In the genomic region with DNA sequence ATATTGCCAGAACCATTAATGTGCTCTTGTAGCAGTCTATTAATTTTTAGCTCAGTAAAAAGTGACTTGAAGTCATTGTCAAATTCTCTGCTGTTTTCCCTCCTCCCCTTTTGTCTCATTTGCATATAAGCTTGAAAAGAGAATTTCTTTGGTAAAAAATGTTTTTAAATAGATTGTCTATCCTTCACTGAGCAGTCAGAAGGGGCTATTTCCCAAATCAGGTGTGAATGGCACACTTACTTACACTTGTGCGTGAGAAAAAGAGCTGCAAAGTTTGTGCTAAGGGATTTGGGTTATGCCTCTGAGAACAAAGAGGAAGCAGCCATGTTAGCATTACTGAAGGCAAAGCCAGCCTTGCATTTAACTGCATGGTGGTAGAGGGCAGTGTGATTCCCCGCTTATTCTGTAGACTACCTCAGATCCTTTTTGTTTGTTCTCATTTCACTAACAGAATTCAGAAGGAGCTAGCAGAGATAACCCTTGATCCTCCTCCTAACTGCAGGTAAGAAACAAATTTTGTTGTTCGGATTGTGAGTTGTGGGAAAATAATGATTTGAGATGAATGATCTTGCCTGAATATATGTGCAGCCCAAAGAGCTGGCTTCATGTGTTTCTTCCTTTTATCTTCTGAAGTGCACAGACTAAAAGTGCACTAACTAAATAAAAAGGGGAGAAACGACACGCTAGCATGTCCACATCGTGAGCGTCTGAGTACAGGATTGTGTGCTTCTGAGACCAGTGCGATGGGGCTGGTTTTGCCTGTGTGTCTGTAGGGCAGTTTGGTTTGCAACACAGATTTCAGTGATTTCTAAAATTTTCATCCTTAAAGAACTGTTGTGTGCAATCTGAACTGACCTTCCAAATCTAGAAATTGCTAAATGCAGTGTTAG, we compare ENCODE assay signal across 8 mouse cellular contexts. TPM values are rescaled to one million over a fixed set of nuclear protein-coding genes. Genes with fewer than 3 reads are reported as not detected.
A peak's percentile ranks its signal among the peaks of the same experiment; 100 is the strongest.
DNase-seq lines count a peak whose midpoint lies in the region; ATAC-seq and TF ChIP-seq lines count a peak whose summit lies in the region.

No protein-coding gene starts in this region.

- TF ChIP-seq POLR2A in heart, adult 2 months (IDR thresholded peaks at IDR 0.05; ENCODE audit: insufficient read depth, low read depth, low read length): no peak

- intact Hi-C loops in heart, adult 2 months (cut with DNase I): loop anchor here (2.0 kb wide), 1 partner anchor 43 kb away; no protein-coding TSS in a partner anchor

- H3K79me2 ChIP-seq in heart, adult 2 months (replicated peaks; ENCODE audit: control insufficient read depth, insufficient read depth, low read length): peaks cover 2% of the 10 kb centered on the region; the same call in 1 of the 2 replicates

- no peaks in the 10 kb centered on the region for H3K36me3 ChIP-seq in kidney, postnatal 0 days (ENCODE audit: insufficient read depth, low read length)
- H3K36me3 ChIP-seq in heart, adult 2 months (ENCODE audit: control insufficient read depth, insufficient read depth, low read length): peaks cover 29% of the 10 kb centered on the region
- H3K36me3 ChIP-seq in megakaryocyte, embryonic 14.5 days (replicated peaks; ENCODE audit: low read length): peaks cover 21% of the 10 kb centered on the region
- H3K36me3 ChIP-seq in stomach, embryonic 15.5 days: no peaks in the 10 kb centered on the region

- no peaks in the 10 kb centered on the region for H3K27me3 ChIP-seq in kidney, postnatal 0 days (ENCODE audit: insufficient read depth, low read length)
- H3K27me3 ChIP-seq in heart, adult 2 months (ENCODE audit: control insufficient read depth, insufficient read depth, low read length): no peaks in the 10 kb centered on the region
- no peaks in the 10 kb centered on the region for H3K27me3 ChIP-seq in megakaryocyte, embryonic 14.5 days (replicated peaks)
- H3K27me3 ChIP-seq in stomach, embryonic 15.5 days (replicated peaks): no peaks in the 10 kb centered on the region

- ATAC-seq in kidney, postnatal 0 days (replicated peaks; ENCODE audit: low FRiP score, low read depth): no peak
- no peak for ATAC-seq in stomach, embryonic 15.5 days (ENCODE audit: insufficient read depth, low FRiP score, low read depth)

- peak overlapping the region; percentile 1; the same call in 1 of the 2 replicates for H3K27ac ChIP-seq in kidney, postnatal 0 days
- peak overlapping the region; percentile 52 for H3K27ac ChIP-seq in heart, adult 2 months
- peak overlapping the region; percentile 11; the same call in 1 of the 2 replicates for H3K27ac ChIP-seq in stomach, embryonic 15.5 days

- peaks cover 18% of the 10 kb centered on the region for H3K4me1 ChIP-seq in kidney, postnatal 0 days (replicated peaks; ENCODE audit: insufficient read depth, low read length)
- peaks cover 20% of the 10 kb centered on the region for H3K4me1 ChIP-seq in heart, adult 2 months (ENCODE audit: control insufficient read depth, insufficient read depth, low read length)
- peaks cover 63% of the 10 kb centered on the region for H3K4me1 ChIP-seq in megakaryocyte, embryonic 14.5 days
- peaks cover 11% of the 10 kb centered on the region for H3K4me1 ChIP-seq in stomach, embryonic 15.5 days

- TF ChIP-seq EP300 in heart, adult 2 months (IDR thresholded peaks at IDR 0.05; ENCODE audit: insufficient read depth, low read depth, low read length): no peak

- peak; percentile 45; the same call in 1 of the 2 replicates for TF ChIP-seq CTCF in kidney, postnatal 0 days (IDR thresholded peaks at IDR 0.05; ENCODE audit: low read depth)
- TF ChIP-seq CTCF in heart, adult 2 months (IDR thresholded peaks at IDR 0.05): peak; percentile 37

- peak; percentile 74 for DNase-seq in kidney, postnatal 0 days (ENCODE audit: low spot score)
- no peak for DNase-seq in kidney, adult 11 months
- DNase-seq in cerebellum, adult 8-10 months: peak; percentile 32
- peak in 1 of 2 experiments; percentile 21 for DNase-seq in heart, adult 2 months
- peak; percentile 17 for DNase-seq in kidney, postnatal 14 days
- DNase-seq in gastrocnemius, postnatal 10 days: no peak

- H3K9ac ChIP-seq in kidney, postnatal 0 days (ENCODE audit: low read depth, low read length): peak overlapping the region; percentile 38; the same call in 1 of the 2 replicates
- peak overlapping the region; percentile 55 for H3K9ac ChIP-seq in heart, adult 2 months (ENCODE audit: low read depth, low read length)
- no peak overlapping the region for H3K9ac ChIP-seq in stomach, embryonic 15.5 days

- H3K4me2 ChIP-seq in kidney, postnatal 0 days (ENCODE audit: low read length): peak overlapping the region; percentile 83
- H3K4me2 ChIP-seq in stomach, embryonic 15.5 days: peak overlapping the region; percentile 80

- WGBS in kidney, postnatal 0 days: 15% methylated on average over 8 of the region's 8 CpGs
- WGBS in heart, adult 2 months: 34% methylated on average over 8 of the region's 8 CpGs
- WGBS in stomach, embryonic 15.5 days: 15% methylated on average over 8 of the region's 8 CpGs

- H3K9me3 ChIP-seq in kidney, postnatal 0 days (replicated peaks; ENCODE audit: low read length): no peaks in the 10 kb centered on the region
- no peaks in the 10 kb centered on the region for H3K9me3 ChIP-seq in megakaryocyte, embryonic 14.5 days
- H3K9me3 ChIP-seq in stomach, embryonic 15.5 days: no peaks in the 10 kb centered on the region

- H3K4me3 ChIP-seq in kidney, postnatal 0 days (replicated peaks; ENCODE audit: low read depth, low read length): peak overlapping the region; percentile 27
- peak overlapping the region; percentile 18 for H3K4me3 ChIP-seq in heart, adult 2 months
- peak overlapping the region; percentile 80 for H3K4me3 ChIP-seq in megakaryocyte, embryonic 14.5 days (replicated peaks)
- peak overlapping the region; percentile 29 for H3K4me3 ChIP-seq in stomach, embryonic 15.5 days (replicated peaks)

RNA-seq across cellular contexts. Expression of gene Ube2e3, which starts 4.3 kb away (rescaled TPM):
- 134 and 140 TPM in 2 replicates for polyA plus RNA-seq in kidney, postnatal 0 days (2015; fragmentation: Nextera tagmentation; extraction: Ambion mirVana)
- 10 to 100 TPM; 42.1 to 47.8 TPM for total RNA-seq in heart, adult 2 months (2021)
- polyA plus RNA-seq in heart, adult 2 months (2012; rRNA removed): 20.9 and 39.4 TPM in 2 replicates
- 48.6 and 88.1 TPM in 2 replicates for polyA plus RNA-seq in megakaryocyte, embryonic 14.5 days (2012; ENCODE audit: insufficient read depth, low replicate concordance)
- polyA plus RNA-seq in stomach, embryonic 15.5 days (2015; fragmentation: Nextera tagmentation; extraction: Ambion mirVana): 121 and 123 TPM in 2 replicates
- total RNA-seq in gastrocnemius, postnatal 10 days (2021): 10 to 100 TPM; 27.5 to 31.7 TPM

Comparison
In these comparisons a context has a peak if more than half of its experiments do, and no peak if none do; other contexts are left out.
1. DNase-seq: peak in kidney, postnatal 0 days (single experiment), cerebellum, adult 8-10 months (single experiment) and kidney, postnatal 14 days (single experiment); none in kidney, adult 11 months (single experiment) and gastrocnemius, postnatal 10 days (single experiment).
2. H3K27ac ChIP-seq: peak in every context shown above with its lines; median percentile 52 in heart, adult 2 months; 11 in stomach, embryonic 15.5 days; 1 in kidney, postnatal 0 days.
3. H3K4me3 ChIP-seq: peak in every context shown above with its lines; median percentile 80 in megakaryocyte, embryonic 14.5 days; 29 in stomach, embryonic 15.5 days; 27 in kidney, postnatal 0 days; 18 in heart, adult 2 months.